Mouse (Mus musculus): Measurements from ENCODE around the gene Fancm.

- TF ChIP-seq POLR2A (IDR thresholded peaks at IDR 0.05; ENCODE audit: low read depth, low read length), result no peak
- no peak for TF ChIP-seq CTCF (IDR thresholded peaks at IDR 0.05; ENCODE audit: extremely low read depth, insufficient read length, insufficient replicate concordance, low read depth, low read length)
Measured at GRCm38 (mm10) chr12:65172021-65172951, 96.9 kb downstream of the Fancm start, which contains the start of gene Mis18bp1.

All from small intestine, adult 2 months (tissue).